Mouse (Mus musculus): ENCODE measurements around the gene Mrpl38. TPM values are rescaled to one million over a fixed set of nuclear protein-coding genes. Genes with fewer than 3 reads are reported as not detected.
A peak's percentile ranks its signal among the peaks of the same experiment; 100 is the strongest.

The Mrpl38 gene
- polyA plus RNA-seq (2015; fragmentation: Nextera tagmentation; extraction: Ambion mirVana) = 44.1 and 45.9 TPM in 2 replicates

DNA sequence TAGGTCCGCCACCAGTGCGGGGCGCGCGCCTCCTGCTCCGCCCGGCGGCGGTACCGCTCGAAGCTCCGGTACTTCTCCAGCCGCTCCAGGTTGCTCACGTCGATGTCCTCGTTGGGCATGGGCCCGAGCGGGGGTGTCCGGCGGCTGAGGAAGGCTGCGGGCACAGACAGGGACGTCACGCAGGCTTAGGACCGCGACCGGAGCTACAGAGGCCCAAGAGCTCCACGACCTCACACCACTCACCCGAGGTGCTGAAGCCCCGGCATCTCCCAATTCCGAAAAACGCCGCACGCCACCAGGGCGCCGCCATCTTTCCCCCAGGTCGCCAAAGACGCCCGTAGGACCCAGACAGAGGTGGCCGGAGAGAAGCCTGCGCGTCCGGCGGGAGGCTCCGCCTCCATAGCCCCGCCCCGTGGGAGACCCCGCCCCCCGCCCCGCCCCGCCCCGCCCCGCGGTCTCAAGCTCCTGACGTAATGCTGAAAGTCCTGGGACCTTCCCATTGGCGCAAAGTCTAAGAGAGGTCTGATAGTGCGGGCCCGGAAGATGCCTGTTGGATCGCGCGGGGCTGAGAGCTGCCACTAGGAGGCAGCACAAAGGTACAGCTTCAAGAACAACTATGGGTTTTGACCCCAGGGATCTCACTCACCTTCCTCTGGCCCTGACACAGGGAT lies at the start of gene Mrpl38:
Mrpl38 (minus strand) TSS at position 401 of the 671 bp plus-strand sequence.
- under 1% methylated on average over 42 of the region's 60 CpGs for WGBS
- H3K27me3 ChIP-seq (replicated peaks; ENCODE audit: insufficient read depth, low read length) = no peaks in the 10 kb centered on the region
- 0 out of 2 replicates have a peak, but pooled peaks cover 12% of the 10 kb centered on the region for H3K36me3 ChIP-seq (ENCODE audit: insufficient read depth, low read length)
- peak within 1 kb of the TSS; percentile 71 for H3K9ac ChIP-seq (replicated peaks; ENCODE audit: low read depth)
- DNase-seq (ENCODE audit: low spot score) (peak; percentile 99), ATAC-seq (peak; percentile 98)
- peak within 1 kb of the TSS; percentile 55 for H3K27ac ChIP-seq (ENCODE audit: low read length)
- TF ChIP-seq EP300 (IDR thresholded peaks at IDR 0.05) (peak; percentile 72), CTCF (IDR thresholded peaks at IDR 0.05) (peak; percentile 88)
- H3K4me3 ChIP-seq (ENCODE audit: low read depth, low read length) = peak within 1 kb of the TSS; percentile 81
- H3K9me3 ChIP-seq (ENCODE audit: low read length) = no peaks in the 10 kb centered on the region
- no peaks in the 10 kb centered on the region for H3K4me1 ChIP-seq (ENCODE audit: insufficient read depth, low read depth, low read length)
- peak within 1 kb of the TSS; percentile 88 for H3K4me2 ChIP-seq (replicated peaks; ENCODE audit: low read depth, low read length)

DNA sequence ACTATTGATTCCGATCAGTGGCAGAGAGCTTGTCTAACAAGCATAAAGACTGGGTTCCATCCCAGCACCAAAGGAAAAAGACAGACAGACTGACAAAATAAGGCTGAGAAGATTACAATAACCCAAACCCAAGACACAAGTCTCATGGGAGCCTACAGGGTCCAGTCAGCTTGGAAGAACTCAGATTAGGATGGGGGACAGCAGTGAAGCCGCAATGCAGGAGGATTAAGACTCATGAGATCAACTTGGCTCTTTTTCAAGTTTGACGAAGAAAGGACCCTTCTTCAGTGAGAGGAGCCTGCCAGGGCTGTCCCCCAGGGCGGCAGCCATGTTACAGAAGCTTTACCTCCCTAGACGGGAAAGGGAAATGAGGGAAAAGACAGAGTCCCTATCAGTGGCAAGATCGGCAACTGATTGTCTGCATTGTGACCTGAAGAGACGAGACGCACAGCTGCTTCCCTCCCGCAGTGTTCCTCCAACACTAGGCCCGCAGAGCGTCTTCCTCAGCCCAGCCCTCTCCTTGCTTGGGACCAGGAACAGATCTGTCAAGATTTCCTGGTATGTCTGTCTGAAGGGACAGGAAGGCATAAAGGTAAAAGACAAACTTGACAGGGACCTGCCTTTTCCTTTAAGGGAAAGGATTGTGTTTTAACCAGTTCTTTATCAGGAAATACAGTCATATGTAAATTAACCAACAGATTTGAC lies 48.7 kb upstream of the Mrpl38 start:
- Histone ChIP-seq H3K36me3 (ENCODE audit: insufficient read depth, low read length) (0 out of 2 replicates have a peak, but pooled peaks cover 9% of the 10 kb centered on the region), H3K27me3 (replicated peaks; ENCODE audit: insufficient read depth, low read length) (no peaks in the 10 kb centered on the region), H3K4me3 (ENCODE audit: low read depth, low read length) (no peak overlapping the region), H3K4me2 (replicated peaks; ENCODE audit: low read depth, low read length) (no peak overlapping the region), H3K9ac (replicated peaks; ENCODE audit: low read depth) (no peak overlapping the region; the same call in 1 of the 2 replicates), H3K9me3 (ENCODE audit: low read length) (no peaks in the 10 kb centered on the region), H3K27ac (ENCODE audit: low read length) (peak overlapping the region; percentile 5; the same call in 1 of the 2 replicates), H3K4me1 (ENCODE audit: insufficient read depth, low read depth, low read length) (0 out of 2 replicates have a peak, but pooled peaks cover 5% of the 10 kb centered on the region)
- DNase-seq (ENCODE audit: low spot score) (no peak), ATAC-seq (peak; percentile 23; the same call in 1 of the 2 replicates)
- 53% methylated on average over 11 of the region's 11 CpGs for WGBS
- no peak for TF ChIP-seq CTCF (IDR thresholded peaks at IDR 0.05)
- TF ChIP-seq EP300 (IDR thresholded peaks at IDR 0.05) = no peak

DNA sequence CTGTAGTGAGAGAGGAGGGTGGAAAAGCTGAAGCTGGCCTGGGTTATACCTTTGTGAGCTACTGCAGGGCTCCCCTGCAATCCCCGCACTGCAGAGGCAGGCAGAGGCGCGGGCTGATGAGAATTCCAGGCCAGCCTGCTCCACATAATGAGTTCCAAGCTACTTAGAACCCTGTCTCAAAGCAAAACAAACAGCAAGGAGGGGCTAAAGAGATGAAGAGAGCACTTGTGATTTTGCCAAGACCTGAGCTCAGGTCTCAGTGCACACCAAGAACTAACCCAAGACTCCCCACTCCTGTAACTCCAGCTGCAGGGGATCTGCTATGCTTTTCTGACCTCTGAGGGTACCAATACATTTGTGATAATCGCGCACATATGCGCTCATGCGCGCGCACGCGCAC lies 47.7 kb upstream of the Mrpl38 start:
- ATAC-seq = peak; percentile 53
- WGBS = 87% methylated on average over 11 of the region's 11 CpGs
- H3K36me3 ChIP-seq (ENCODE audit: insufficient read depth, low read length) = 0 out of 2 replicates have a peak, but pooled peaks cover 9% of the 10 kb centered on the region

DNA sequence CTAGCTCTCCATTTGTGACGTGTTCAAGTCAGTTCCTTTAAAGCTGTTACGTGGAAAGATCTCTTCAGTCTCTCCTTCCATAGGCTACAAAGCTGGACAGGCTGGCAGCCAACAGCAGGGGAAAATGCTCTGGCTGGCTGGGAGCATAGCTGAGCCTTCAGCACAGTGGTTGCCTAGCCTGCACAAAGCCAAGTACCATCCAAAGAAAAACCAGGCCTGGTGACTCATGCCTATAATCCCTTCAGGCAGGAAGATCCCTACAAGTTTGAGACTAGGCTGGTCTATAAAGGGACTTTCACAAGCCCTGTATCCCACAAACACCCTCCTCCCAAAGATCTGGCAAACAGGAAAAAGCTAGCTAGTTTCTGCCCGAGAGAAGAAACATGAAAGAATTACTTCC lies 47.2 kb upstream of the Mrpl38 start:
- DNase-seq (ENCODE audit: low spot score) (no peak), ATAC-seq (peak; percentile 46; the same call in 1 of the 2 replicates)
- H3K4me1 ChIP-seq (ENCODE audit: insufficient read depth, low read depth, low read length) = 0 out of 2 replicates have a peak, but pooled peaks cover 5% of the 10 kb centered on the region
- 0 out of 2 replicates have a peak, but pooled peaks cover 9% of the 10 kb centered on the region for H3K36me3 ChIP-seq (ENCODE audit: insufficient read depth, low read length)
- 64% methylated on average over 3 of the region's 3 CpGs for WGBS
- H3K27ac ChIP-seq (ENCODE audit: low read length) = no peak overlapping the region
- no peak overlapping the region for H3K4me2 ChIP-seq (replicated peaks; ENCODE audit: low read depth, low read length)
- no peaks in the 10 kb centered on the region for H3K9me3 ChIP-seq (ENCODE audit: low read length)
- H3K9ac ChIP-seq (replicated peaks; ENCODE audit: low read depth) = no peak overlapping the region
- no peak for TF ChIP-seq EP300 (IDR thresholded peaks at IDR 0.05)
- no peak for TF ChIP-seq CTCF (IDR thresholded peaks at IDR 0.05)
- H3K27me3 ChIP-seq (replicated peaks; ENCODE audit: insufficient read depth, low read length) = no peaks in the 10 kb centered on the region
- no peak overlapping the region for H3K4me3 ChIP-seq (ENCODE audit: low read depth, low read length)

More for the DNA sequence above, 47.7 kb upstream of the Mrpl38 start:
- Histone ChIP-seq H3K9me3 (ENCODE audit: low read length) (no peaks in the 10 kb centered on the region), H3K27me3 (replicated peaks; ENCODE audit: insufficient read depth, low read length) (no peaks in the 10 kb centered on the region), H3K4me1 (ENCODE audit: insufficient read depth, low read depth, low read length) (0 out of 2 replicates have a peak, but pooled peaks cover 5% of the 10 kb centered on the region), H3K27ac (ENCODE audit: low read length) (no peak overlapping the region; the same call in 1 of the 2 replicates), H3K9ac (replicated peaks; ENCODE audit: low read depth) (no peak overlapping the region), H3K4me2 (replicated peaks; ENCODE audit: low read depth, low read length) (no peak overlapping the region), H3K4me3 (ENCODE audit: low read depth, low read length) (no peak overlapping the region)
- DNase-seq (ENCODE audit: low spot score) = peak; percentile 42
- no peak for TF ChIP-seq EP300 (IDR thresholded peaks at IDR 0.05)
- no peak for TF ChIP-seq CTCF (IDR thresholded peaks at IDR 0.05)

DNA sequence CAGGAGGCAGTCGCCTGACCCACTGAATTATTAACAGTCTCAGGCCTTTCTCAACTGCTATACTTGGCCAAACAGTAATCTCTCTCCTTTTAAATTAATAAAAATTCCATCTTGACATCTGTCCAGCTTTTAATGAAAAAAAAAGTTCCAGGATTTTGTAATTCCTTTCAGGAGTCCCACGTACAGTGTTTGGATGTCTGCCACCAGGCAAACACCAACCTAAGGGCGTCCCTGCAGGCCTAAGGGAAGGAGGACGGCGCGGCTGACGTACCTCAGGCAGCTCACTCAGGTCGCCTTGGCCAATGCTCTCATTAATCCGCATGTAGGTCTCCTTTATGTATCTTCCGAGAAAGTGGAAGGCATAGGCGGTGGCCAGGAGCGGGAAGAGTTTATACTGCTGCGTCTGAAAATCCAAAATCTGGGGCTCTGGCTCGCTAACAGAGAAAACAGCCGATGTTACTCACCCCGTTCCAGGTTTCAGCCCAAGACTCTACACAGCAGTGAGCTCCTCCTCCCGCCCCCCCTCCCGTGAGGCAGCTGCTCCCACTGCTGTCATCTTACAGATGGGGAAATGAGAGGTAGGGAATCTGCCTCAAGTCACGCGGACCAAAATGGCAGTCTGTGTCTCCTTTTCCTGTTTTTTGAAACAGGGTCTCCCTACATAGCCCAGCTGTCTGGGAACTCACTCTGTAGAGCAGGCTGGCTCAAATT lies 39.9 kb upstream of the Mrpl38 start:
- Histone ChIP-seq H3K4me3 (ENCODE audit: low read depth, low read length) (no peak overlapping the region), H3K36me3 (ENCODE audit: insufficient read depth, low read length) (peaks cover 26% of the 10 kb centered on the region), H3K4me2 (replicated peaks; ENCODE audit: low read depth, low read length) (no peak overlapping the region), H3K9ac (replicated peaks; ENCODE audit: low read depth) (no peak overlapping the region), H3K27me3 (replicated peaks; ENCODE audit: insufficient read depth, low read length) (no peaks in the 10 kb centered on the region), H3K9me3 (ENCODE audit: low read length) (no peaks in the 10 kb centered on the region), H3K27ac (ENCODE audit: low read length) (peak overlapping the region; percentile 45; the same call in 1 of the 2 replicates), H3K4me1 (ENCODE audit: insufficient read depth, low read depth, low read length) (no peaks in the 10 kb centered on the region)
- TF ChIP-seq EP300 (IDR thresholded peaks at IDR 0.05) (0 out of 2 replicates have a peak, but pooled peaks have one; percentile 29), CTCF (IDR thresholded peaks at IDR 0.05) (no peak; the same call in 1 of the 2 replicates)
- DNase-seq (ENCODE audit: low spot score) (peak; percentile 79), ATAC-seq (peak; percentile 91)
- WGBS = 64% methylated on average over 19 of the region's 20 CpGs
